Mouse (Mus musculus): ENCODE results near the gene Tmed6. TPM values are rescaled to one million over a fixed set of nuclear protein-coding genes. Genes with fewer than 3 reads are reported as not detected.
"Not testable (repeated sequence)": the region's sequence is repeated elsewhere in the genome, so short reads cannot be mapped to it uniquely, and the experiment has no call there.

The Tmed6 gene
- total RNA-seq (2018; cell fraction: chromatin; rRNA removed): not detected
- total RNA-seq (2018; cell fraction: cytosol; rRNA removed): not detected
- total RNA-seq (2018; cell fraction: nucleus; rRNA removed): not detected
- not detected in 3 replicates for polyA plus RNA-seq (2018)

GRCm38 (mm10) chr8:107065511-107066496 lies at the start of gene Tmed6:
Gene Tmed6 (minus strand): TSS chr8:107065644.
- Histone ChIP-seq H3K4me3 (ENCODE audit: inconsistent target) (no peak within 1 kb of the TSS), H3K79me2 (ENCODE audit: inconsistent target) (no peaks in the 10 kb centered on the region), H3K36me3 (ENCODE audit: inconsistent target) (no peaks in the 10 kb centered on the region), H3K27ac (no peak within 1 kb of the TSS)
- 64% methylated on average over 16 of the region's 17 CpGs for WGBS (ENCODE audit: missing documents)

- 50% methylated on average over 10 of the region's 10 CpGs for whole genome bisulfite sequencing (ENCODE audit: missing documents)
- no peak overlapping the region for H3K4me3 ChIP-seq (ENCODE audit: inconsistent target)
- H3K27ac ChIP-seq: no peak overlapping the region
- no peaks in the 10 kb centered on the region for H3K79me2 ChIP-seq (ENCODE audit: inconsistent target)
- no peaks in the 10 kb centered on the region for H3K36me3 ChIP-seq (ENCODE audit: inconsistent target)
Observed at GRCm38 (mm10) chr8:107115008-107115320, 49.5 kb upstream of the Tmed6 start.

- Histone ChIP-seq H3K79me2 (ENCODE audit: inconsistent target) (no peaks in the 10 kb centered on the region), H3K36me3 (ENCODE audit: inconsistent target) (no peaks in the 10 kb centered on the region), H3K27ac (no peak overlapping the region), H3K4me3 (ENCODE audit: inconsistent target) (no peak overlapping the region)
- 49% methylated on average over 19 of the region's 19 CpGs for WGBS (ENCODE audit: missing documents)
Observed at GRCm38 (mm10) chr8:107114150-107115007, 48.9 kb upstream of the Tmed6 start.

- no peak overlapping the region for H3K27ac ChIP-seq
- 89% methylated on average over 3 of the region's 4 CpGs for WGBS (ENCODE audit: missing documents)
- H3K4me3 ChIP-seq (ENCODE audit: inconsistent target): no peak overlapping the region
- no peaks in the 10 kb centered on the region for H3K79me2 ChIP-seq (ENCODE audit: inconsistent target)
- H3K36me3 ChIP-seq (ENCODE audit: inconsistent target): no peaks in the 10 kb centered on the region
Observed at GRCm38 (mm10) chr8:107113209-107113608, 47.8 kb upstream of the Tmed6 start.

- H3K36me3 ChIP-seq (ENCODE audit: inconsistent target): no peaks in the 10 kb centered on the region
- WGBS (ENCODE audit: missing documents): 88% methylated on average over 10 of the region's 11 CpGs
- H3K79me2 ChIP-seq (ENCODE audit: inconsistent target): no peaks in the 10 kb centered on the region
- no peak overlapping the region for H3K4me3 ChIP-seq (ENCODE audit: inconsistent target)
- no peak overlapping the region for H3K27ac ChIP-seq
Observed at GRCm38 (mm10) chr8:107111340-107112105, 46.1 kb upstream of the Tmed6 start.

- WGBS (ENCODE audit: missing documents): 93% methylated on average over 9 of the region's 9 CpGs
- H3K27ac ChIP-seq: no peak overlapping the region
- H3K79me2 ChIP-seq (ENCODE audit: inconsistent target): no peaks in the 10 kb centered on the region
- no peak overlapping the region for H3K4me3 ChIP-seq (ENCODE audit: inconsistent target)
- H3K36me3 ChIP-seq (ENCODE audit: inconsistent target): no peaks in the 10 kb centered on the region
Observed at GRCm38 (mm10) chr8:107110629-107111330, 45.3 kb upstream of the Tmed6 start.

GRCm38 (mm10) chr8:107109816-107110435 lies 44.5 kb upstream of the Tmed6 start:
- Histone ChIP-seq H3K79me2 (ENCODE audit: inconsistent target) (no peaks in the 10 kb centered on the region), H3K27ac (no peak overlapping the region), H3K36me3 (ENCODE audit: inconsistent target) (no peaks in the 10 kb centered on the region), H3K4me3 (ENCODE audit: inconsistent target) (no peak overlapping the region)
- WGBS (ENCODE audit: missing documents): 87% methylated on average over 5 of the region's 5 CpGs

GRCm38 (mm10) chr8:107108978-107109720 lies 43.7 kb upstream of the Tmed6 start:
- WGBS (ENCODE audit: missing documents): 93% methylated on average over 23 of the region's 23 CpGs
- H3K36me3 ChIP-seq (ENCODE audit: inconsistent target): no peaks in the 10 kb centered on the region
- H3K4me3 ChIP-seq (ENCODE audit: inconsistent target): no peak overlapping the region
- H3K79me2 ChIP-seq (ENCODE audit: inconsistent target): no peaks in the 10 kb centered on the region
- H3K27ac ChIP-seq: no peak overlapping the region

GRCm38 (mm10) chr8:107108089-107108488 lies 42.6 kb upstream of the Tmed6 start:
- H3K4me3 ChIP-seq (ENCODE audit: inconsistent target); H3K27ac ChIP-seq; H3K36me3 ChIP-seq (ENCODE audit: inconsistent target); H3K79me2 ChIP-seq (ENCODE audit: inconsistent target): not testable (repeated sequence)
- 96% methylated on average over 5 of the region's 5 CpGs for WGBS (ENCODE audit: missing documents)

GRCm38 (mm10) chr8:107104547-107104946 lies 39.1 kb upstream of the Tmed6 start:
- no peaks in the 10 kb centered on the region for H3K36me3 ChIP-seq (ENCODE audit: inconsistent target)
- WGBS (ENCODE audit: missing documents): 30% methylated on average over 4 of the region's 4 CpGs
- no peak overlapping the region for H3K4me3 ChIP-seq (ENCODE audit: inconsistent target)
- H3K27ac ChIP-seq: no peak overlapping the region
- H3K79me2 ChIP-seq (ENCODE audit: inconsistent target): no peaks in the 10 kb centered on the region

GRCm38 (mm10) chr8:107100635-107101034 lies 35.2 kb upstream of the Tmed6 start:
- Histone ChIP-seq H3K36me3 (ENCODE audit: inconsistent target) (no peaks in the 10 kb centered on the region), H3K27ac (no peak overlapping the region), H3K4me3 (ENCODE audit: inconsistent target) (no peak overlapping the region), H3K79me2 (ENCODE audit: inconsistent target) (peaks cover 1% of the 10 kb centered on the region; the same call in 1 of the 2 replicates)
- 74% methylated on average over 2 of the region's 2 CpGs for WGBS (ENCODE audit: missing documents)

GRCm38 (mm10) chr8:107096366-107097036 lies 31.1 kb upstream of the Tmed6 start, which contains the start of gene Terf2:
Gene Terf2 (minus strand): TSS chr8:107096547.
- WGBS (ENCODE audit: missing documents): 6% methylated on average over 30 of the region's 39 CpGs
- H3K79me2 ChIP-seq (ENCODE audit: inconsistent target): peaks cover 42% of the 10 kb centered on the region

More at GRCm38 (mm10) chr8:107096366-107097036, 31.1 kb upstream of the Tmed6 start, which contains the start of gene Terf2:
- peak within 1 kb of the TSS; percentile 72 for H3K27ac ChIP-seq
- H3K4me3 ChIP-seq (ENCODE audit: inconsistent target): peak within 1 kb of the TSS; percentile 82
- peaks cover 6% of the 10 kb centered on the region; the same call in 1 of the 2 replicates for H3K36me3 ChIP-seq (ENCODE audit: inconsistent target)
